Mouse (Mus musculus) spleen, adult 18-20 months (tissue): ENCODE measurements around the gene Emc1.
"Not testable (repeated sequence)": the region's sequence is repeated elsewhere in the genome, so short reads cannot be mapped to it uniquely, and the experiment has no call there.

ENCODE experiments used
- DNase-seq, 2 experiments: peaks; one replicate each; pipeline ENCODE4 v3.0.0; 2022; ENCODE audit warnings: mixed read lengths in 2 of 2

Emc1 gene

GRCm38 (mm10) chr4:139360761-139361548 is 8.6 kb downstream of the Emc1 start:
- no peak for DNase-seq

- DNase-seq: no peak
Observed at GRCm38 (mm10) chr4:139367336-139367735, 14.9 kb downstream of the Emc1 start.

DNA sequence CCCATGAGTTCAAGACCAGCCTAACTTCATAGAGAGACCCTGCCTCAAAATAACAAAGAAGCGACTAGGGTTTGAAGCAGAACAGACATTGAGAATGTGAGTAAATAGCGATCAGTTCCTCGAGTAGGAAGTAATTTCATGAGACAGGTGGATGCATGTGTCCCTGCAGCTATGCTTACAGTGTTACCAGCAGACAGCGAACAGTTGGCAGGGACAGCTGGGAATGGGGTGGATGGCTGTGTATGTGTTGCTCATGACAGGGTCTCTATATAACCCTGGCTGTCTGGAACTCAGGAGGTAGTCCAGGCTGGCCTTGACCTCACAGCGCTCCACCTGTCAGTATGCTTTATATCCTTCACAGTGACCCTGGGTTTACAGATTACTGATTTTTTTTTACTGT is 15.7 kb downstream of the Emc1 start:
- DNase-seq: no peak

GRCm38 (mm10) chr4:139373130-139373529 is 20.7 kb downstream of the Emc1 start:
- no peak for DNase-seq

DNA sequence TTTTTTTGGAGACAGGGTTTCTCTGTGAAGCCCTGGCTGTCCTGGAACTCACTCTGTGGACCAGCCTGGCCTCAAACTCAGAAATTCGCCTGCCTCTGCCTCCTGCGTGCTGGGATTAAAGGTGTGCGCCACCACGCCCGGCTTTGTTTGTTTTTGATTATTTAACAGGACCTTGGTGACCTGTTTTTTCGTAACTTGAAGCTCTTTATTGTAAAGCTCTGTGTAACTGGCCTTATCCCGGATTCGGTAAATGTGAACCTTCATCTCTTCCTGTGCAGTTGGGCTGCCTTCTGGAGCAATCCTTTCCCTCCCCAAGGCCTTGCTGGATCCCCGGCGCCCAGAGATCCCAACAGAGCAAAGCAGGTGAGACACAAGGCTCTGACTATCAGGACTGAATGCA is 21.1 kb downstream of the Emc1 start:
- no peak for DNase-seq

DNA sequence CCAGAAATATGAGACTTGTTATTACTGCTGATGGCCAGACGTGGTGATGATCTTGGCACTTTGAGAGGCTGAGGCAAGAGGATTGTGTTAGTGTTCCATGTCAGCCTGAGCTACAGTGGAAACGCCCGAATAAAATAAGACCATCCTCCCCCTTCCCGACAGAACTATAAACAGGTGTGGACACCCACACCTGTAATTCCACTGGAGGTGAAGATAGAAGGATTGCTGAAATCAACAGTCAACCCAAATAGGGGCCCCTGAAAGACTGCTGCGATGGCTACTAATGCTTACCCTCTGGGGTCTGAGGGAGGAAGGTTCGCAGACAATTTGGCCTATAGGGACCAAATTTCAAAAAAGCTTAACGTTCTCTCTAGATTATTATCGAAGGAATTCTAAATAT is 27.3 kb downstream of the Emc1 start:
- no peak for DNase-seq

- peak; percentile 99 to 100 for DNase-seq
Observed at GRCm38 (mm10) chr4:139380207-139380748, 27.9 kb downstream of the Emc1 start.

- DNase-seq: no peak
Observed at GRCm38 (mm10) chr4:139380775-139381451, 28.5 kb downstream of the Emc1 start.

DNA sequence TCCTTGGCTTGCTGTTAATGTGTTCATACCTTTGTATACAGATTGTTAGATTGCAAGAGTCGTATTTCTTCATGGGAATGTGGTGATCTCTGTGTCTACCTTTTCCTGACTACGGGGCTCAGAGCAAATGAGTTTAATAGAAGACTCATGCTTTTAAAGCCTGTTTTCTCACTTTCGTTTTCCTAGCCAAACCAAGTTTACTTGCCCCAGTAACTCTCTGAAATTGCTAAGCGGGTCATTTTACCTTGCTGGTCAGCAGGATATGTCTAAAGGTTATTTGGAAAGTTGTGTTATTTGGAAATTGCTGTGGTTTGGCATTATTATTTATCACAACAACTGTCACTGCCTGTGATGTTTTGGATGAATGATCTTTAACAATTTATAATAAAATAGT is 29.1 kb downstream of the Emc1 start:
- no peak for DNase-seq

GRCm38 (mm10) chr4:139382231-139382630 is 29.8 kb downstream of the Emc1 start:
- no peak for DNase-seq

DNA sequence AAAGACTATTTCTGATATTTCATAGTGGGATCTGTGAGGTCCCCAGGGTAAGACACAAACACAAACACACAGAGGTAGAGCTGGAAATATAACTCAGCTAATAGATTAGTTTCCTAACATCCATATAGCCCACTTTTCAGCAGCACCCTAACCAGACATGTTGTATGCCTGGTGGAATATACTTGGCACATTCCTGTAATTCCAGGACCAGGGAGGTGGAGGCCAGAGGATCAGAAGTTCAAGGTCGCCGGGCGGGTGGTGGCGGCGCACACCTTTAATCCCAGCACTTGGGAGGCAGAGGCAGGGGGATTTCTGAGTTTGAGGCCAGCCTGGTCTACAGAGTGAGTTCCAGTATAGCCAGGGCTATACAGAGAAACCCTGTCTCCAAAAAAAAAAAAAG is 33.5 kb downstream of the Emc1 start:
- not testable (repeated sequence) for DNase-seq

DNA sequence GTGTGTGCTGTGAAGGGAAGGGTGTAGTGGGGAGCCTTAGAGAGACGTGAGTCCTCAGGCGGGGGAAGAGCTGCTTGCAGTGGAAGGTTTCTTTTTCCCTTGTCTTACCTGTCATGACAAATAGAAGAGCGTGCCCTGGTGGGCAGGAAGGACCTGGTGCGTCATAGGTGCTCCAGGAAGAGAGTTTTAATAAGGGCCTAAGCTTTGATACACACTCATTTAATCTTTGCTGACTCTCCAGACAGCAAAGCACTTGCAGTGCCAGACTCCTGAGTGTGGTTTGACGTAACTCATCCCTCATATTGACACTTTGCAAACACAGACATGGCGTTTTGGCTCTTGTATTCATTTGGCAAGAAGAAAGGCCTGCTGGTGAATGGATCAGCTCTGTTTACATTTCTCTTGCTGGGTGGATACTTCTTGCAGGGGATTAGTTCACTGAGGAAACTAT is 34.5 kb downstream of the Emc1 start:
- no peak for DNase-seq

DNA sequence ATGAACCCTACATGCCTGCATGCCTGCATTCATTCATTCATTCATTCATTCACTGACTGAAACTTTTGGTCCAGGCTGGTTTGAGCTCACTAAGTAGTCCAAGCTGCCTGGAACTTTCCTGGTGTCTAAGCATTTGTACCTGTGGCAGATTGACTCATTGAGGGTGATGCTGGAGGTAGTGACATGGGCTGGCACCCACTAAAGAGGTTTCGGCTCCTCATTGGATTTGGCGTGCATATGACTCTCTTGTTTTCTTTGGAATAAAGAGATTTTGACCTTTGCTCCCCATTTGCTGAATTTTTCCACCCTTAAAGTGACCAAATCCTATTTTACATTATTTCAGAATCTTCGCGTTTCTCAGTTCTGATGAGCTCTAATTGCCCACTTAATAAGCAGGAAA is 37.2 kb downstream of the Emc1 start:
- DNase-seq: no peak

- DNase-seq: no peak
Observed at GRCm38 (mm10) chr4:139395431-139395830, 43.0 kb downstream of the Emc1 start.

DNA sequence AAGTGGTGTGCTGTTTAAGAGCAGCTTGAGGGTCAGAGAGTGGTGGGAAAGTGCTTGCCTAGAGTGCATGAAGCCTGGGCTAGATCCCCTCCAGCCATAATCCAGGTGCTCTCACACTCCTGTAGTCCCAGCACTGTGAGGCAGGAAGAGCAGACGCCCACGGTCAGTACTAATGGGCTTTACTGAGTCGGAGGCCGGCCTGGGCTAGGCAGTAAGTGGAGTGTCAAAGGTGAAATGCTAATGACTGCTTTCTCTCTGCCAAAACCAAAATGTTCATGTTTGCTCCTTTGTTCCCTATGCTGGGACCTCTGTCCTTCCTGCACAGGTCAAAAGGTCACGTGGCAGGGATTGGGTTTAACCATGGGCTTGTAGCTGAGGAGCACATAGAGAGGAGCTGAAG is 48.1 kb downstream of the Emc1 start:
- DNase-seq: no peak

DNA sequence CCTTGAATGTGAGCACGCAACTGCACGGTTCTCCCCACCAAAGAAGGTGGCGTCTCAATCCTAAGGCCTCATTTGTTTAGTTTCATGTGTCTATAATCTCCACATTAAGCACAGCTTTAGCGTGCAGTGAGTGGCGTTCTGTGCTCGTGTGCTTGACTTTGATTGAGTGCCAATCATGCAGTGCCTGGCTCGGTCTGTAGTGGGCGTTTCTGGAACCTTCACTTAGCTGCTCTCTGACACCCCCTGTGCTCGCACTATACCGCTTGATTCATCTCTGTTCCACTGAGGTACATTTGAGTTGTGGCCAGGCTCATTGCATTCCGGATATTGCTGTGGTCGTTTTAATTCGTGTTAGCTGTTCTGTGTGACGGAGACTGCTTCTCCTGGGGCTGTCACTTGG is 50.8 kb downstream of the Emc1 start:
- no peak for DNase-seq

DNA sequence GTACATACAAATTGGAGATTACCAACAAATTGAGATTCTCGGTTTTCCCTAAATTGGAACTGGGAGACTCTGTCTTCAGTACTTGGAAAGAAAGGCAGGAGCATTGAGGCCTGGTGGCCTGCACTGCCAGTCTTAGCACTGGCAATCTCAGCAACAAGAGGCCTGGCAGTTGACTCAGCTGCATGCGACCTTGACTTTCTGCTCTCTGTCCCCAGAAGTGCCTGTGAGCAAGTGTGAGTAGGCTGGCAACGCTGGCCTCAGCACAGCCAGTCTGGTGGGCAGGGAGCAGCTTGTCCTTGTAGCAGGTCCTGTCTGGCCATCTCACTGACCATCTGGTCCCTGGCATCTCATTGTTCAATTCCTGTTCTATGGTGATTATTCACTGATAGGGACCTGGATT is 59.0 kb downstream of the Emc1 start:
- no peak for DNase-seq

- DNase-seq: no peak
Observed at GRCm38 (mm10) chr4:139417868-139418267, 65.5 kb downstream of the Emc1 start.

DNA sequence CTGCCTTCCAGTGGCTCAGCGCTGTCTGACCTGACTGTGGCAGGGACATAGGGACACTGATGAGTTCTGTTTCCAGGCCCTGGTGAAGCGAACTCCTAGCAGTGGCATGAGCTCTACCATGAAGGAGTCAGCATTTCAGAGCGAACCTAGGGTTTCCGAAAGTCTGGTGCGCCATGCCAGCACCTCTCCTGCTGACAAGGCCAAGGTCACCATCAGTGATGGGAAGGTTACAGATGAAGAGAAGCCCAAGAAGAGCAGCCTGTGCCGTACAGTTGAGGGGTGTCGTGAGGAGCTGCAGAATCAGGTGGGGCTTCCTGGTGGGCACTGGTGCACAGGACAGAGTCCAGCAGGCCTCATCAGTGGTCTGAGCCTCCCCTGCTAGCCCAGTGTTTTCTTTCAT is 69.2 kb downstream of the Emc1 start:
- no peak for DNase-seq

DNA sequence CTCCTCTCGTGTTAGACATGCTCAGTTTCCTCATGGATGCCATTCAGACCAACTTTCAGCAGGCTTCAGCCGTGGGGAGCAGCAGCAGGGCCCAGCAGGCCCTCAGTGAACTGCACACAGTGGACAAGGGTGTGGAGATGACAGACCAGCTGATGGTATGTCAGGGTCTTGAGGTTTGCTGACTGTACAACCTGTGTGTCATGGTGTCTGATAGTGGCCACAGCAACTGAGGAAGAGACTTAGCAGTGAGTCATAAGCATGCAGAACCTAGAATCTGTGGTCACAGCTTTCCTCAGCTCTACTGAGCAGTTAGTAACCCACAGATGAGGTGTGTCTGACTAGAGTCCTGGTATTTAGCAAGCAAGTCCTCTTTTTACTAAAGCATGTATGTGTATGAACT is 70.0 kb downstream of the Emc1 start:
- DNase-seq: no peak

DNA sequence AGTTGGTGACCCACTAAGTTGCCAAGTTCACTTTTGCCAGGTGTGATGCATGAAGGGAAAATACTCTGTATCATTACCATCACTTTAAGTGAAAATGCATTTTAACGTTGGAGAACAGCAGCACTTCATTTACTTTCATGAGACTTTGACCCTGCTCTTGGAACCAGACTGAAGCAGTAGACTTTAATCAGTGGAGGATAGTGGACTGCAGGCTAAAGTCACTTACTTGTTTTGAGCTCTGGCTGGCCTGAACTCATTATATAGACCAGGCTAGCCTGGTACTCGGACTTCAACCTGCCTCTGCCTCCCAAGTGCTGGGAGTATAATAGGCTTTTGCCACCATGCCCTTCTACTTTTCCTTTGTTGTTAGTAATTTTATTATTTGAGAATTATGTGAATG is 70.9 kb downstream of the Emc1 start:
- no peak for DNase-seq
